Mouse (Mus musculus) limb, embryonic 15.5 days (tissue): ENCODE data around the gene Psmd3. TPM values are rescaled to one million over a fixed set of nuclear protein-coding genes. Genes with fewer than 3 reads are reported as not detected.
A peak's percentile ranks its signal among the peaks of the same experiment; 100 is the strongest.

Experiments used
- ATAC-seq: fragments of 200-750 bp; cut with Nextera tagmentation; 2 replicates; pipeline ENCODE4 v1.8.0; 2017; ENCODE audit warnings: low read depth, moderate TSS enrichment; ENCODE audit not compliant: insufficient number of reproducible peaks, low FRiP score, low TSS enrichment
- H3K27ac ChIP-seq: fragments of 300-500 bp; sonication (generic); 2 replicates; pipeline ENCODE4 v1.5.1; 2015; ENCODE audit warnings: moderate library complexity, mild to moderate bottlenecking, inconsistent platforms
- H3K27me3 ChIP-seq: fragments of 300-500 bp; sonication (generic); 2 replicates; pipeline ENCODE4 v1.6.1; 2015; ENCODE audit warnings: inconsistent platforms
- H3K36me3 ChIP-seq: fragments of 300-500 bp; sonication (generic); 2 replicates; pipeline ENCODE4 v1.6.1; 2015; ENCODE audit warnings: inconsistent platforms
- H3K4me1 ChIP-seq: fragments of 300-500 bp; sonication (generic); 2 replicates; pipeline ENCODE4 v1.6.1; 2015; ENCODE audit warnings: inconsistent platforms
- H3K4me2 ChIP-seq: fragments of 300-500 bp; sonication (generic); 2 replicates; pipeline ENCODE4 v1.6.1; 2015; ENCODE audit warnings: mild to moderate bottlenecking, inconsistent platforms
- H3K4me3 ChIP-seq: fragments of 300-500 bp; sonication (generic); 2 replicates; pipeline ENCODE4 v1.5.1; 2015; ENCODE audit warnings: mild to moderate bottlenecking, inconsistent platforms
- H3K9ac ChIP-seq: fragments of 300-500 bp; sonication (generic); 2 replicates; pipeline ENCODE4 v1.6.1; 2015; ENCODE audit warnings: inconsistent platforms
- H3K9me3 ChIP-seq: fragments of 300-500 bp; sonication (generic); 2 replicates; pipeline ENCODE4 v1.6.1; 2016; ENCODE audit warnings: inconsistent platforms
- WGBS: fragments of 180-500 bp; shearing (Covaris S2); methylation state at CpG from one replicate; pipeline ENCODE4 v1.1.7; 2015; 5-methylcytosine and 5-hydroxymethylcytosine counted together
- polyA plus RNA-seq: library from polyadenylated mRNA; unstranded; fragments of >200 nt; fragmentation: Nextera tagmentation; extraction: Ambion mirVana; gene quantifications from 2 replicates; pipeline ENCODE4 v1.2.1, GENCODE M21; 2015

The Psmd3 gene
- polyA plus RNA-seq, 1 experiment from 2014 or later, result 197 TPM

DNA sequence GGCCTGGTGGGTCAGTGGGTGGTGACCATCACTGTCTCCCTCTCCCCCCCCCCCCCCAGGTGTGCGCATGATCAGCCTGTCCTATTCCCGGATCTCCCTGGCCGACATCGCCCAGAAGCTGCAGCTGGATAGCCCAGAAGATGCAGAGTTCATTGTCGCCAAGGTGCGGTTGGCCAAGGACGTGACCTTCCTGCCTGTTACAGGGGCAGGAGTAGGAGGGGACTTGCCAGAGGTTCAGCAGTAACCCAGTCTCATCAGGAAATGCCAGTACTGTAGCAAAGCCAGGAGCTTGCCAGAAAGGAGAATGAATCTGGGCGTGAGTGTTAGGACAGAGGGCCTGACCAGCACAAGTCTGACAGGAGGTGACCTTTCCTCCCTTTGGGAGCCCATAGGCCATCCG lies 11.4 kb downstream of the Psmd3 start:
- no peak for ATAC-seq
- H3K27me3 ChIP-seq, result no peaks in the 10 kb centered on the region
- H3K9me3 ChIP-seq, result no peaks in the 10 kb centered on the region
- no peak overlapping the region for H3K27ac ChIP-seq
- H3K4me2 ChIP-seq, result no peak overlapping the region
- 82% methylated on average over 9 of the region's 9 CpGs for WGBS
- no peak overlapping the region for H3K4me3 ChIP-seq
- no peak overlapping the region for H3K9ac ChIP-seq
- peaks cover 81% of the 10 kb centered on the region for H3K36me3 ChIP-seq
- H3K4me1 ChIP-seq, result no peaks in the 10 kb centered on the region

DNA sequence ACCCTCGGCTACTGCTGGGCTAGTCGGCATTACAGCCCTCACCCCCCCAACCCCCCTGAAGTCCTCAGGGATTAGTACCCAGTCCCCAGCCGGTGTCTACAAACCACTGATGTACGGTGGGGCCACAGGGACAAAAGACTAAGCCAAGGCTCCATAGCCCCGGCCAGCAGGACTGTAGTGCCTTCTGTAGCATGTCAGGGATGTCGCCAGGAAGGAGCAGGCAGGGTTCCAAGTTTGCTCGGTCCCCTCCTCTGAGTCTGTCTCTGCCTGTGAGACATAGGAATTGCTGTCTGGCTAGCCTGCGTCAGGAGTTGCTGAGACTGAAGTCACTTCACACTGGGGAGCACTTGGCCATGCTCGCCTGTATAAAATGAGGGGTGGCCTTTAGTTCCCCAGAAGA lies 11.9 kb downstream of the Psmd3 start:
- no peak overlapping the region for H3K9ac ChIP-seq
- ATAC-seq, result no peak
- peaks cover 78% of the 10 kb centered on the region for H3K36me3 ChIP-seq
- H3K4me1 ChIP-seq, result no peaks in the 10 kb centered on the region
- no peak overlapping the region for H3K4me2 ChIP-seq
- H3K9me3 ChIP-seq, result no peaks in the 10 kb centered on the region
- H3K27ac ChIP-seq, result no peak overlapping the region
- H3K4me3 ChIP-seq, result no peak overlapping the region
- WGBS, result 79% methylated on average over 9 of the region's 9 CpGs
- no peaks in the 10 kb centered on the region for H3K27me3 ChIP-seq

DNA sequence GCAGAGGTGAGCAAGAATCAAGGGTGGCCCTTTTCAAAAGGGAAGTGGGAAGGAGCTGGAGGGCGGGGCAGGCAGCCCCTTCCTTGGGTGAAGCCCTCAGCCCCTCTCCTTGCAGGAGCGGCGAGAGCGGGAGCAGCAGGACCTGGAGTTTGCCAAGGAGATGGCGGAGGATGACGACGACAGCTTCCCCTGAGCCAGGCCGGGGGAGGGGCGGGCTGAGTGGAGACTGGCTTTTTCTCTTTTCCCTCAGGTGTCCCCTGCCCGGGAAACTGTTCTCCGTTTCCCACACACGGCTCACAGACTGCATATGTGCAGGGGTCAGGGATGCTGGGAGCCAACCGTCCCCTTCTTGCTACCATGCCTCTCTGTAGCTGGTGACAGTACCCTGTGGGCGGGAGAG lies 13.1 kb downstream of the Psmd3 start:
- 74% methylated on average over 14 of the region's 14 CpGs for WGBS

DNA sequence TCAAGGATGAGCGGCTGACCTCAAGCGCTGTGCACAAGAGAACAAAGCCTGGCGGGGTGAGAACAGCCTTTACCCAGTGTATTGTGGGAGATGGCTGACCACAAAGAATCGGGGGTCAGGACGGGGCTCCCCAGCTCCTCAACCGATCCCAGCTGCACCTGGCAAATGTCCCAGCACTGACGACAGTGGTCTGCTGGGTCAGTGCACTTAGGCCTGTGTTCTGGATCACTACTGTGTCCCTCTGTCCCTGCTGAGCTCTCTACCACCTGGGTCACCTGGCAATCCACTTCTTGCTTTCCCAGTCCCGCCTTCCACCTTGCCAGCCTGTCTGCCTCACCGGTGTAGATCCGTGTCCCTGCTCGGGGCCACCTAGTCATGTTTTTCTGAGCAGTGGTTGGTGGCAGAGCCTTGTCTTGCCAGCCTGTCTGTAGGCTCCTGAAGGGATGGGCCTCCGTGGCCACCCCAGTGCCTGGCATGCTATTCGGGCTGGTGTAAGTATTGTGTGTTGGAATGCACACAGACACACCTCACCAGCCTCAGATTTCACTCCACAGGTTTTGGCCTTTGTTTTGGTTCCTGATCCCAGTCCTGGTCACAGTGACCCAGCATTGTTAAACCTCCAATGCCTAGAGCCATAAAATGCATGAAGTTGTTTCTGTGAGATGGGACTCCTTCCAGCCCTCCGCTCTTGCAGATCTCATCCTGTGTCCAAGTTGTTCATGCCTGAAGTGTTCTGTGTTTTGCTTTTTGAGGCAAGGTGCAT lies 14.3 kb downstream of the Psmd3 start:
- H3K4me1 ChIP-seq, result peaks cover 18% of the 10 kb centered on the region
- H3K4me3 ChIP-seq, result no peak overlapping the region
- 0 out of 2 replicates have a peak, but pooled peaks cover 4% of the 10 kb centered on the region for H3K27me3 ChIP-seq
- 84% methylated on average over 14 of the region's 14 CpGs for WGBS
- no peak overlapping the region for H3K4me2 ChIP-seq
- H3K9me3 ChIP-seq, result no peaks in the 10 kb centered on the region
- H3K27ac ChIP-seq, result no peak overlapping the region
- peaks cover 55% of the 10 kb centered on the region for H3K36me3 ChIP-seq
- H3K9ac ChIP-seq, result no peak overlapping the region
- no peak for ATAC-seq

More for the DNA sequence above, 13.1 kb downstream of the Psmd3 start:
- Histone ChIP-seq H3K27me3 (no peaks in the 10 kb centered on the region), H3K4me2 (no peak overlapping the region), H3K4me1 (peaks cover 7% of the 10 kb centered on the region), H3K9me3 (no peaks in the 10 kb centered on the region), H3K4me3 (no peak overlapping the region), H3K9ac (no peak overlapping the region), H3K27ac (no peak overlapping the region), H3K36me3 (peaks cover 67% of the 10 kb centered on the region)
- no peak for ATAC-seq

DNA sequence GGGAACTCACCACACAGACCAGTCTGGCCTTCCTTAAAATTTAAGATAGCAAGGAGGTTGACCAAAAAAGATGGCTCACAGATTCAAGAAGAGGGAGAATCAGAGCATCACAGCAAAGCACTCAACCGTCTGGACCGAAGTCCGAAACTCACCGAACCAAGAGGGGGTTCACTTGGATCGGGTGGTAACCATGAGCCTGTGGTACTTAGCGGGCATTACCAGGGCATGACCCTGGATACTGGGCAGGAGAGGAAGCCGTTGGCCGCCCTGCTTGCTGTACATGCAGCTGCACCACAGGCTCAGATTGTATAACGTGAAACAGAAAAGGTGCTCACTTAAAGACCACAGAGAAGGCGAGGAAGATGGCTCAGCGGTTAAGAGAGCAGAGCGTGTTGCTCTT lies 14.9 kb downstream of the Psmd3 start:
- peaks cover 49% of the 10 kb centered on the region for H3K36me3 ChIP-seq
- no peak overlapping the region for H3K9ac ChIP-seq
- 88% methylated on average over 12 of the region's 12 CpGs for WGBS
- H3K9me3 ChIP-seq, result no peaks in the 10 kb centered on the region
- 0 out of 2 replicates have a peak, but pooled peaks cover 4% of the 10 kb centered on the region for H3K27me3 ChIP-seq
- peaks cover 21% of the 10 kb centered on the region for H3K4me1 ChIP-seq
- no peak overlapping the region for H3K27ac ChIP-seq
- no peak for ATAC-seq
- H3K4me3 ChIP-seq, result no peak overlapping the region
- no peak overlapping the region for H3K4me2 ChIP-seq

DNA sequence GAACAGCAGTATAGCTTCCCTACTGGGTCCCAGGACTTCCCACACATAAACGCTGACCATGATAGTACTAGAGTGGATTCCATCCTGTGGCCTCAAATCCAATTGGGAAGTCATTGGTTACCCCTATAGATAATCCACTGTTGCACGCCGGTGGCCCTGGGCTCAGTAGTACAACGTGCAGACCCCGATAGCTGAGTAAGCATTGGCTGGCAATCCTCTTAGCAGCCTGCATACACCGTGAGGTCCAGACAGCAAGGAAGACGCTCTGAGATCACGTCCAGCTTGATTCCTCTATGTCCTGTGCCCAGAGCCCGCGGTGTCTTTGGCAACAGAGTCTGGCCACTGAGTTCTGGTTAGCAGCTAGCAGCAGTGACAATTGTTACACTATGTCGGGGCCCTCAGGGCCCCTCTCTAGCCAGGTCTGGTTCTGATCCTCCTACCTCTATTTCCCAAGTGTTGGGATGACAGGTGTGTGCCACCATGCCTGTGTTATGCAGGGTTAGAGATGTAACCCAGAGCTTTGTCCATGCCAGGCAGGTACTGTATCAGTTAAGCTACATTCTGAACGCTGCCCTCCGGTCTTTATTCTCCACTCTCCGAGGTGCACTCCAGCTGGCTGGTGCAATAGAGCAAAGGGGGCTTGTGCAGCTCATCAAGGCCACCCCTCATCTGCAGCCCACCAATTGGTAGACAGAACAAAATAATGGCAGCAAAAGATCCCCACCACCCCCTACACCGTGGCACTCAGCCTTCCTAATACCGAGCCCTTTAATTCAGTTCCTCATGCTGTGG lies 16.7 kb downstream of the Psmd3 start:
- Histone ChIP-seq H3K9me3 (no peaks in the 10 kb centered on the region), H3K4me1 (peaks cover 29% of the 10 kb centered on the region), H3K36me3 (peaks cover 31% of the 10 kb centered on the region), H3K9ac (no peak overlapping the region), H3K4me3 (no peak overlapping the region), H3K27me3 (0 out of 2 replicates have a peak, but pooled peaks cover 4% of the 10 kb centered on the region), H3K27ac (no peak overlapping the region), H3K4me2 (no peak overlapping the region)
- ATAC-seq, result no peak
- WGBS, result 86% methylated on average over 16 of the region's 16 CpGs

DNA sequence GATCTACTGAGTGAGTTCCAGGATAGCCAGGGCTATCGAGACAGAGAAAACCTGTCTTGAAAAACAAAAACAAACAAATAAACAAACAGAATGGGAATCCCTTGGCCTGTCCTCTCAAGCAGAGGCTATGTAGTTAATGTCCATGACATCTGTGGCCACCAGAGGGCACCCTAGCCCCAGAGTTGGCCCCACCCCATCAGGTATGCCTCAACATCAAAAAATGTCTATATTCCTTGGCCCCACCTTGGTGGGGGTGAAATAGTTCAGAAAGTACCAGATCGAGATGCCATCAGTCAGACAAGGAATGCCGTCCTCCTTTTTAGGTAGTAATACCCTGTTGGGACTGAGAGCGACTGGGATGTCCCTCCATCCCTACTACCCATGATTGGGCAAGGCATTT lies 17.6 kb downstream of the Psmd3 start:
- Histone ChIP-seq H3K27ac (no peak overlapping the region), H3K9ac (no peak overlapping the region), H3K9me3 (no peaks in the 10 kb centered on the region), H3K36me3 (peaks cover 31% of the 10 kb centered on the region), H3K4me3 (no peak overlapping the region), H3K27me3 (0 out of 2 replicates have a peak, but pooled peaks cover 4% of the 10 kb centered on the region), H3K4me2 (no peak overlapping the region), H3K4me1 (peaks cover 29% of the 10 kb centered on the region)
- no peak for ATAC-seq
- 32% methylated on average over 4 of the region's 4 CpGs for WGBS

DNA sequence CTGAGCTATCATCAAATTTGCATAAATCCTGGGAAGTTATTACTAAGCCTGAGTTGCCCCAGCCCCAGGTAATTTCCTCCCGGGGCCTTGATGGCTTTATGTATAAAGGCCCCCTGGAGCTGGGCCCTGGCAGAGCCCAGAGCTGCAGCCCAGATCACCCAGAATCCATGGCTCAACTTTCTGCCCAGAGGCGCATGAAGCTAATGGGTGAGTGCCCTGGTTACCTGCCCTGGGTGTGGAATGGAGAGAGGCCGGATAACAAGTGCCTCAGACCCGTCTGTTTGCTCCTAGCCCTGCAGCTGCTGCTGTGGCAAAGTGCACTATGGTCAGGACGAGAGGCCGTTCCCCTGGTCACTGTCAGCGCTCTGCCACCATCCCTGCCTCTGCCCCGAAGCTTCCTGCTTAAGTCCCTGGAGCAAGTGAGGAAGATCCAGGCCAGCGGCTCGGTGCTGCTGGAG lies 18.9 kb downstream of the Psmd3 start, which contains the start of gene Csf3:
Gene Csf3, plus strand, starts transcription at position 51 of the 458 bp plus-strand sequence.
- Histone ChIP-seq H3K9ac (no peak within 1 kb of the TSS), H3K4me1 (peaks cover 29% of the 10 kb centered on the region), H3K9me3 (no peaks in the 10 kb centered on the region), H3K4me2 (no peak within 1 kb of the TSS), H3K36me3 (peaks cover 31% of the 10 kb centered on the region), H3K4me3 (no peak within 1 kb of the TSS), H3K27me3 (0 out of 2 replicates have a peak, but pooled peaks cover 4% of the 10 kb centered on the region), H3K27ac (no peak within 1 kb of the TSS)
- ATAC-seq, result no peak
- 43% methylated on average over 10 of the region's 10 CpGs for WGBS

DNA sequence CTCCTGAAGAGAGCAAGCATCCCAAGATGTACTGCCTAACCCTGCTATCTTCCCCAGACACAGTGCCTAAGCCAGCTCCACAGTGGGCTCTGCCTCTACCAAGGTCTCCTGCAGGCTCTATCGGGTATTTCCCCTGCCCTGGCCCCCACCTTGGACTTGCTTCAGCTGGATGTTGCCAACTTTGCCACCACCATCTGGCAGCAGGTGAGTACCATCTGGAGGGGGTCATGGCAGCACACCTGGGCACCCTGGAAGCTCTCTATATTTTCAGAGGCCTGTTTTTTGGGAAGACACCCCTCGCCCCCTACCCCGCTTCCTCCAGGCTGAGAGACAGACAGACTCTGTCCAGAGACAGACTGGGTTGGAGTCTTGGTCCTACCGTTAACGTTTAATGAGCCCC lies 20.0 kb downstream of the Psmd3 start:
- H3K4me2 ChIP-seq, result no peak overlapping the region
- H3K4me3 ChIP-seq, result no peak overlapping the region
- no peaks in the 10 kb centered on the region for H3K9me3 ChIP-seq
- H3K9ac ChIP-seq, result no peak overlapping the region
- 52% methylated on average over 5 of the region's 5 CpGs for WGBS
- H3K36me3 ChIP-seq, result peaks cover 32% of the 10 kb centered on the region
- ATAC-seq, result no peak
- no peak overlapping the region for H3K27ac ChIP-seq
- H3K27me3 ChIP-seq, result 0 out of 2 replicates have a peak, but pooled peaks cover 4% of the 10 kb centered on the region
- peaks cover 34% of the 10 kb centered on the region for H3K4me1 ChIP-seq

DNA sequence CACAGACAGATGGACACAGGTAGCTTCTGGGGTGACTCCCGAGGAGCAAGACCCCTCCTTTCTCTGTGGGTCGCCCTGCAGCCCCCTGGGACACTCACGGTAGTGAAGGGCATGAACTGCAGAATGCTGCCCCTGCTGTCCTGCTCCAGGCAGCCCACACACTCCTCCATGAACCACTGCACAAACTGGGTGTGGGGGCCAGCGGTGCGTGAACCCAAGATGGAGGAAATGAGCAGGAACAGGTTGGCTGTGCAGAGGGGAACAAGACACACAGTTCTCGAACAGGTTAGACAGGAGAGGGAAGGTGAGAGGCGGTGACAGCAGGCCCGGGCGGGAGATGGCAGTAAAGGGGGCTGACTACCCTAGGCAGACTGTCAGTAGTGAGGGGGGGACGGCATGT lies 22.7 kb downstream of the Psmd3 start:
- 0 out of 2 replicates have a peak, but pooled peaks cover 4% of the 10 kb centered on the region for H3K27me3 ChIP-seq
- H3K4me1 ChIP-seq, result peaks cover 49% of the 10 kb centered on the region
- no peak overlapping the region for H3K9ac ChIP-seq
- H3K9me3 ChIP-seq, result no peaks in the 10 kb centered on the region
- H3K27ac ChIP-seq, result no peak overlapping the region
- WGBS, result 79% methylated on average over 10 of the region's 10 CpGs
- H3K36me3 ChIP-seq, result peaks cover 53% of the 10 kb centered on the region
- ATAC-seq, result no peak
- H3K4me3 ChIP-seq, result no peak overlapping the region
- H3K4me2 ChIP-seq, result no peak overlapping the region

DNA sequence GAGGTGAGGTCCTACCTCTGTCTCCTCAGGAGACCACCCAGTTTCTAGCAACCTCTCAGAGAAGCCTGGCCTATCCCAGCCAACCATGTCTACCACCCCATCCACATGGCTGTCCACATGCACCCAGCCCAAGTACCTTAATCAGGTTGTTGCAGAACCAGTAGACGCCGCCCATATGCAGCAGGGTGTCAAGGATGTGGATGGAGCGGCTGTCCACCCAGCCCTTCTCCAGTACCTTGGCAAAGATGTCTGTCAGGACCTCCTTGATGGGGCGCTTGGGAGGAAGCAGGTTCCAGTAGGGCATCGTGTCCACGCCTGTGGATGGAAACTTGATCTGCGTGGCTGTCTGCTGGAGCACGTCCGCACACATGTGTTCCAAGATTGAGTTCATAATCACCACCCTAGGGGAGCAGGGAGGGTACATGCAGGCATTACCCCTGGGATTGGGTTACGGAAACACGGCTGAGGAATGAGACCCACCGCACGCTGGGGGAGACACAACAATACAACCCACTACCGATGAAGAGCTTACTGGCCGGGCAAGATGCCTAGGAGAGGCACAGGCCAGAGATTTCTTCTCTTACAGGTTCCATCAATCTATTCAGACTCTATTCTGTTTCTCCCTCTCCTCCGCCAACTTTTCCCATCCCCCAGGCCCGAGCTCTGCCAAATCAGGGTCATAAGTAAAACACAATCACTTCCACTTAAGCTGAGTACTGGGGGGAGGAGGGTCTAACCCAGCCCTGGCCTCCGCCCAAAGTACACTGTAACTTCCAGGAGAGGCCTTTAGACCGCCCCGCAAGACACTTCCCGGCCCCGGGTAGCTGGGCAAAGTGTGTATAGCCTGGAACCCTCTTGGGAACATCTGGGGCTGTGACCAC lies 25.3 kb downstream of the Psmd3 start:
- H3K36me3 ChIP-seq, result peaks cover 75% of the 10 kb centered on the region
- no peaks in the 10 kb centered on the region for H3K9me3 ChIP-seq
- H3K4me3 ChIP-seq, result no peak overlapping the region
- no peak for ATAC-seq
- WGBS, result 71% methylated on average over 22 of the region's 22 CpGs
- no peak overlapping the region for H3K4me2 ChIP-seq
- H3K27ac ChIP-seq, result peak overlapping the region; percentile 66
- no peak overlapping the region for H3K9ac ChIP-seq
- H3K27me3 ChIP-seq, result no peaks in the 10 kb centered on the region
- H3K4me1 ChIP-seq, result peaks cover 30% of the 10 kb centered on the region
